Mouse (Mus musculus) cerebellum, adult 9-11 months (tissue): ENCODE data around the gene Ubr3.
"Not testable (repeated sequence)": the region's sequence is repeated elsewhere in the genome, so short reads cannot be mapped to it uniquely, and the experiment has no call there.

Source experiments
- DNase-seq: peaks from one replicate; pipeline ENCODE4 v3.0.0; 2022

The Ubr3 gene

GRCm38 (mm10) chr2:69912801-69913200, 15.8 kb downstream of the Ubr3 start:
- DNase-seq: no peak

- DNase-seq: no peak
Observed at GRCm38 (mm10) chr2:69917301-69917700, 20.3 kb downstream of the Ubr3 start.

- no peak for DNase-seq
Observed at GRCm38 (mm10) chr2:69924943-69925342, 27.9 kb downstream of the Ubr3 start.

- DNase-seq: no peak
Observed at GRCm38 (mm10) chr2:69936331-69936730, 39.3 kb downstream of the Ubr3 start.

GRCm38 (mm10) chr2:69939226-69939625, 42.2 kb downstream of the Ubr3 start:
- no peak for DNase-seq

- no peak for DNase-seq
Observed at GRCm38 (mm10) chr2:69939649-69940048, 42.6 kb downstream of the Ubr3 start.

GRCm38 (mm10) chr2:69941391-69942030, 44.5 kb downstream of the Ubr3 start:
- no peak for DNase-seq

- DNase-seq: no peak
Observed at GRCm38 (mm10) chr2:69952849-69953248, 55.8 kb downstream of the Ubr3 start.

GRCm38 (mm10) chr2:69955635-69956034, 58.6 kb downstream of the Ubr3 start:
- no peak for DNase-seq

GRCm38 (mm10) chr2:69957622-69958021, 60.6 kb downstream of the Ubr3 start:
- no peak for DNase-seq

- no peak for DNase-seq
Observed at GRCm38 (mm10) chr2:69974896-69975295, 77.8 kb downstream of the Ubr3 start.

- DNase-seq: no peak
Observed at GRCm38 (mm10) chr2:69989224-69989623, 92.2 kb downstream of the Ubr3 start.

GRCm38 (mm10) chr2:69990647-69991046, 93.6 kb downstream of the Ubr3 start:
- DNase-seq: no peak

- not testable (repeated sequence) for DNase-seq
Observed at GRCm38 (mm10) chr2:69994082-69994736, 97.2 kb downstream of the Ubr3 start.

- no peak for DNase-seq
Observed at GRCm38 (mm10) chr2:69994779-69995178, 97.7 kb downstream of the Ubr3 start.

- no peak for DNase-seq
Observed at GRCm38 (mm10) chr2:69999097-69999770, 102.2 kb downstream of the Ubr3 start.

- DNase-seq: no peak
Observed at GRCm38 (mm10) chr2:70000316-70000715, 103.3 kb downstream of the Ubr3 start.

- DNase-seq: no peak
Observed at GRCm38 (mm10) chr2:70006492-70006891, 109.4 kb downstream of the Ubr3 start.

GRCm38 (mm10) chr2:70012941-70013340, 115.9 kb downstream of the Ubr3 start:
- no peak for DNase-seq

- no peak for DNase-seq
Observed at GRCm38 (mm10) chr2:70018236-70018635, 121.2 kb downstream of the Ubr3 start.

- DNase-seq: no peak
Observed at GRCm38 (mm10) chr2:70024454-70024853, 127.4 kb downstream of the Ubr3 start.

GRCm38 (mm10) chr2:70025711-70026110, 128.7 kb downstream of the Ubr3 start:
- DNase-seq: no peak

GRCm38 (mm10) chr2:70031472-70031871, 134.4 kb downstream of the Ubr3 start:
- DNase-seq: no peak

- no peak for DNase-seq
Observed at GRCm38 (mm10) chr2:70034895-70035294, 137.8 kb downstream of the Ubr3 start.
